Mouse (Mus musculus): Measurements from ENCODE around the gene Xxylt1. TPM values are rescaled to one million over a fixed set of nuclear protein-coding genes. Genes with fewer than 3 reads are reported as not detected.

The Xxylt1 gene
- total RNA-seq, 2 experiments from 2014 or later: 19.0 to 20.9 TPM

DNA sequence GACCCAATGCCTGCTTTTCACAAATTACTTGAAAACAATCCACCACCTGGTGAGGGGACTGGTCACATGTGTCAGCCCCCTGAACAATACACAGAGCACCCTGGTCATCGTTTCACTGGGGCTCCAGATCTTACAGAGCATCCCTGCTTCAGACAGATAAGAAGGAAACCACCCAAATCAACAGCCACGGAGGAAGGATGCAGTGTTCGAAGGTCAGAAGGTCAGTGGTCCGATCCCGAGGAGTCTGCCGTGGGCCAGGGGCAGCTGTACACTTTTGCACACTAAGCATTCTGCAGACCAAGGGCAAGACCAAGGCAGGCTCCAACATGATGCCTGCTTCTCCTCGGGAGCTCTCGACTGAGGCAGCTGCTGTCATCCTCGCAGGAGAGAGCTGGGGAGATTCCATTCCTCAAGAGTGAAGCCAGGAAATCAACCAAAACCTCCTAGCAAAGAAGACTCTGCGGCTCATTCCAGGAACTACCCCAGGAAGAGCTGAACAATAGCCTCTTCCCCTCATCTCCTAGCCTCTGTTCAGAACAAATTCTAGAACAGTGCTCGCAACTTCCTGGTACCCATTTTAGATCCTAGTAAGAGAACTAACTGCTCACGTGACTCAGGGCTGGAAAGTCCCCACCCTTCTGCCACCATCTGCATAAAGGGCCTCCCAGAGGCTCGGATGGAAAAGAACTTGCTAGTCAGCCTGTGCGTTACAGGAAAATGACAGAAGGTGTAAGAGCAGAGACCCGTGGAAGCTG, 14.7 kb downstream of the Xxylt1 start:
- intact Hi-C loops (cut with DNase I): loop anchor here (5.0 kb wide), 1 partner anchor 44 kb away; no protein-coding TSS in a partner anchor
- DNase-seq (ENCODE audit: low spot score in 2 of 2): peak in 1 of 2 experiments; percentile 32

DNA sequence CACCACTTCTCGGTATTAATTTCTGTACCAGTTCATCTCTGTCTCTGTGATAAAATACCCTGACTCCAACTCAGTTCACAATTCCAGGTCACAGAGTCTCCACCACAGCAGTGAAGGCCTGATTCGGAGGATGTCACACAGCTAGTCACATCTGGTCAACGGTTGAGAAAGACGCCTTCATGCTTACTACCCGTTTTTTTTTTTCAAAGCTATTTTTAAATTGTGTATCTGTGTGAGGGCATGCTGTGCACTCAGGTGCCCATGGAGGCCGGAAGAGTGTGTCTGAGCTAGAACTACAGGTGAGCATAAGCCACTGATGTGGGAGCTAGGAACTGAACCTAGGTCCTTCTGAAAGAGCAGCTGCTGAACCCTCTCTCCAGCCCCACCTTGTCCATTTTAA, 16.4 kb downstream of the Xxylt1 start:
- no peak for DNase-seq (ENCODE audit: low spot score in 2 of 2)
- intact Hi-C loops (cut with DNase I): loop anchor here (5.0 kb wide), 1 partner anchor 42 kb away; no protein-coding TSS in a partner anchor

DNA sequence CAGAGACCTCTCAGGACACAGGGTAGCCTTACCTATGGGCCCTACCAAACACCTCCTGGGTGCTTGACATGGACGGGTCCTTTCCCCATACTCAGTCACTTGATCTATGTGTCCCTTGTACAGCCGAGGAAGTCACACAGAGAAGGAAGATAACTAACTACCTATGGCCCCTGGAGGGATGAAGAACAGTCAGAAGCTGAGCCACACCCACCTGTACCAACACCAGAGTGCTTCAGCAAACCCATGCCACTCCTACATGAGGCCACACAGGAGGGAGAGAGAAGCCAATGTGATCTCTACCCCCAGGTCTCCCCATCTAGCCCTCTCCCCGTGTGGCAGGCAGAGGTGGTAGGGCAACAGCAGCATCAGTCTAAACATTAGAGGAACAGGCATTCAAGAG, 18.3 kb downstream of the Xxylt1 start:
- intact Hi-C loops (cut with DNase I): no loop called here
- no peak for DNase-seq (ENCODE audit: low spot score in 2 of 2)

DNA sequence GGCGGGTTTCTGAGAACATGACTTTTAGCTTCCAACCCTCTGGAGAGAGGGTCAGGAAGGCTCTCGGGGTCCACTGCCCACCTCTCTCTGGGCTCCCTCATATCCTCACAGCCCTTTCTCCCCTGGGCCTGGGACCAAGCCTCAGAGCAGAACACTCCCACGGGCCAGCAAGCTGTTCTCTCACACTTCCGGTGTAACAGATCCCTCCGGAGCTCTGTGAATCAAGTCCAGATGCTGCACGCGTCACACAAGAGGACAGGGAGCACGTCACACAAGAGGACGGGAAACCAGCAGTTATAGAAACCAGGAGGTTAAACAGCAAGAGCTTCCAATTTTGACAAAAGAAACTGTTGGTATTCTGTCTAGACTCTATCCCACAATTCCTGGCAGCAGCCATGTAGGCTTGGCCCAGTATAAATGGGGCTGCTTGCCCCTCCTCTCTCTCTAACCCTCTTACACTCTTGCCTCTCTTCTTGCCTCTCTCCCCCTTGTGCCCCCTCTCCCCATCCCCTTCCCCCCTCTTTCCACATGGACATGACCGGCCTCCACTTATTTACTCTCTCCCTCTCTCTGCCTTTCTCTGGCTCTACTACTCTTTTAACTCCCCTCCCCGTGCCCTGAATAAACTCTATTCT, 19.9 kb downstream of the Xxylt1 start:
- intact Hi-C loops (cut with DNase I): no loop called here

DNA sequence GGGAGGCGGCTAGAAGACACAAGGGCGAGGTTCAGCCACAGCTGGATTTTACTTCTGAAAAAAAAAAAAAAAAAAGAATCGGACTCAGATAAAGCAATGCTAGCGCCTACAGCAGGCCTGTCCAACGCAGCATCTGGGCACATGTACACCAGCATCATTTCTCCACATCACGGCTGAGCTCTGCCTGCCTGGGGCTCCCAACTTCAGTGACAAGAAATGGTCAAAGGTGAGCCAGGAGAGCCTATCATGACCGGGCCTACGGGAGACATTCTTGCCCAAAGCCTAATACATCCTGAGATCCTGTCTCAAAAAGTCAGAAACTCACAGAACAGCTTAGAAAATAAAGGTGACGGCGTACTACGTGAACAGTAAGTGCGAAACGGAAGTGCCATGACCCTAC, 20.5 kb downstream of the Xxylt1 start:
- intact Hi-C loops (cut with DNase I): no loop called here
- no peak for DNase-seq (ENCODE audit: low spot score in 2 of 2)

More for the DNA sequence above, 19.9 kb downstream of the Xxylt1 start:
- DNase-seq (ENCODE audit: low spot score in 2 of 2): peak in 1 of 2 experiments; percentile 45

DNA sequence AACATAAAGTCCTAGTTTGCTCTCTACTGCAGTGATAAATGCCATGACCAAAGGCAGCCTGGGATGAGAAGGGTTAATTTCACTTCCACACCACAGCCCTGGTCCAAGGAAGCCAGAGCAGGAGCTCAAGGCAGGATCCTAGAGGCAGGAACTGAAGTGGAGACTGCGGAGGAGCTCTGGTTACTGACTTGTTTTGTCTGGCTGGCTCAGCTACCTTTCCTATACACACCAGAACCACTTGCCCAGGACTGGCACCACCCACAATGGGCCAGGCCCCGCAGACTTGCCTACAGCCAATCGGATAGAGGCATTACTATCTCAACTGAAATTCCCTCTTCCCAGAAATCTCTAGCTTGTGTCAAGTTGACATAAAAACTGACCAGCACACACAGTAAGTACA, 21.0 kb downstream of the Xxylt1 start:
- intact Hi-C loops (cut with DNase I): no loop called here
- DNase-seq (ENCODE audit: low spot score in 2 of 2): no peak

DNA sequence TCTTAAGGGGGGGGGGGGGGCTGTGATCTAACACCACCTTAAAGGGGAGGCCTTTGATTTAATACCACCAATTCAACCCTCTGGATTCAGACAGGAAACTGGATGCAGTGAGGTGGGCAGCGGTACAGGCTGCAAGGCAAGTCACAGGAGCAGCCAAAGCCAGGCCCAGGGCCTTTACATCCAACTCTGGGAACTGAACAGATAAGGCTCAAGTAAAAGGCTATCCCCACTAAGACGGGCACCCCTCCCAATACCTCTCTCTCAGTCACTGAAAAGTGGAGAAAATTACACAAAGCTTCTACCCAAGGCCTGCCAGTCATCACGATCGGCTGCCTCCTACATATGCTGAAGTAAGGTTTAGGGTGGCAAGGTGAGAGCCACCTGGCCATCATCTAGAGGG, 21.5 kb downstream of the Xxylt1 start:
- intact Hi-C loops (cut with DNase I): no loop called here
- DNase-seq (ENCODE audit: low spot score in 2 of 2): no peak

DNA sequence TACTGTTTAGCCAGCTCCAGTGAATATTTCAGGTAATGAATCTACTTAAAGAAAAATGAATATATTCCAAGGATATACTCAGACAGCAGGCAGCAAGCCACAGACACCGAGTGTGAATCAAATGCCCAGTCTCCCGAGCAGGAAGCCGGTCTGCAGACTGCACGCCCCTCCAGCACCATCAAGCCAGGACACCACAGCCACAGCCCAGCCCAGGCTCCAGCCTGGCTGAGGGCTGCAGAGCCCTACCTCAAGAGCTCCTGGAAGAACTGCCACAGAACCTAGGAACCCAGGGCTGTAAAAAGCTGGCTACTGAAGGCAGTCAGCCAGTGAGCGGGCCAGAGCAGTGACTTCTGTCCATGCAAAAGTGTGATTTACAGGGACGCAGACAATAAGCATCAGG, 28.4 kb downstream of the Xxylt1 start:
- intact Hi-C loops (cut with DNase I): no loop called here
- no peak for DNase-seq (ENCODE audit: low spot score in 2 of 2)

DNA sequence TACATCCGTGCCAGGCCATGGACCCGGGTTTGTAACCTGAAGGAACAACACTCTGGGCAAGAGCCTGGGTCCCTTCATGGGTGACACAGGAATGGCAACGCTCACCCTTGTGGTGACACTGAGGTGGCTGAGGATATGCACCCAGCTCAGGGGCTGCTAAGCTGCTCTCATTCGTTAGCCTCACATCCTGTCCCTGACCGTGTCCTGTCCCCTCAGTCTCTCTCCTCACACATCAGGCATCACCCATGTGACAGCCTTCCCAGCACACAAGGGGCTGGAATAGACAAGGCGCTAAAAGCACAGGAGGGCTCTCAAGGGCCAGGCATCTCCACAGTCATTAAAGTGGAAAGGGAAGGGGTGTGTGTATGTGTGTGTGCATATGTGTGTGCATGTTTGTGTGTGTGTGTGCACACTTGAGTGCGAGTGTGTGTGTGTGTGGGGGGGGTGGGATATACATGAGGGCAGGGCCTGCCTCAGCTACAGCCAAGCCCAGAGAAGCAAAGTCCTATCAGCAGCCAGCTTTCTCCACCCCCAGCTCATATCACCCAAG, 29.0 kb downstream of the Xxylt1 start:
- no peak for DNase-seq (ENCODE audit: low spot score in 2 of 2)
- intact Hi-C loops (cut with DNase I): no loop called here

DNA sequence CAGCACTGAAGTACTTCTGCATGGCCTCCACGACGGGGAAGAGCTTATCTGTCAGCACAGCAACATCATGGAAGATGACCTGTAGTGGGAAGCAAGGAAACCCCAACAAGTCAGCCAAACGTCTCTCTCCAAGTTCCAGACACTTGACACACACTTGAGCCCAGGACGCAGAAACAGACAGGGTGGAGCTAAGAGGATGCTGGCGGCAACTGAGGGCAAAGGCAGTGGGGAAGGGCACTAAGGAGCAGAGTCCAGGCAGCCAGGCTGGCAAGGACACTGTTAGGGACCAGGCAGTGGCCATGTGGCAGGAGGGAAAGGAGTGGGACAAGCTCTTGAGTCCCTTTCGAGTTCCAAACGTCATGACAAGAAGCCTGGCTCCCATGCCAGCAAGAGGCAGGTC, 30.5 kb downstream of the Xxylt1 start:
- intact Hi-C loops (cut with DNase I): no loop called here
- DNase-seq (ENCODE audit: low spot score in 2 of 2): no peak

DNA sequence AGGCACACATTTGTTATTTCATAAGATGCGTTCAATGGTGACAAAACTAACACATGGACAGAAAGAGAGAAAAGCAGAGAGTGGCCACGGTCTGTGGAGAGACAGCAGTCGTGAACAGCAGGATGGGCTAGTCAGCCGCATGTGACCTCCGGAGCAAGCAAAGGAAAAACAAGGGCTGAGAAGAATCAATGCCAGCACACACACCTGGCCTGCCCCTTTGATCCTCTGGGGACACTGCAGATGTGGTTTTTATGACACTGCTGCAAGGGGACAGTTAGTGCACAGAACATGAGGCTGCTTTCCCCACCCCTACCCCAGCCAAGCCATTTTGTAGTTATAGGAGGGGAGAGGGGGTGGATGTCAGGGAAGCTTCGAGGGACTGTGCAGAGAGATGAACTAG, 33.0 kb downstream of the Xxylt1 start:
- intact Hi-C loops (cut with DNase I): no loop called here
- no peak for DNase-seq (ENCODE audit: low spot score in 2 of 2)

DNA sequence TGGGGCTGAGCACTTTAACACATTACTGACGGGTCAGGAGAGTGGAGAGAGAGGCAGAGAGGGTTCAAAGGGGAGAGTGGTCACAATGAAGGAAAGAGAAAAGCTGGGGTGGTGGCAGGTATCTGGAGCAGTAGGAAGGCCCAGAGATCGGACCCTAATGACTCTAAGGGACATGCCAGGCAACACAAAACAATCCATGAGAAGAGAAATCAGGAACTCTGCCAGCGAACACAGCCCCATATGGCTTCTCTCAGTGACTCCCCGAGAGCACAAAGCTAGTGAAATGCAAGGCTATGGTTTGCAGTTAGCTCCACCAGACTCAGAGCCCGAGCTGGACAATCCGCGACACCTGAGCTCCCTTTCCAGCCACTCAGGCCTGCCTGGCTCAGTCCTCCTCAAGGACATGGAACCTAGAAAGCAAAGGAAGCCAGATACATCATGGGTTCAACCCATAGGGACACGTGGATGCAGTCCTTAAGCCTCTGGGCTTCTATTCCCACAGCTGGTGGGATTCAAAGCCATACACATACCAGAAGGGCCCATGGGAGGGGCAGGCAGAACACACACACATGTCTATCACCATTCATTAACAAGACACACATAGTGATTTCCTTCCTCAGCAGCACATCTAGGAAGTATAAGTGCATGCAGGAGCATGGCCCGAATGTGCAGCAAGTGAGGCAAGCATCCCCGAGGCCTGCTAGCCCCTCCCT, 33.9 kb downstream of the Xxylt1 start:
- intact Hi-C loops (cut with DNase I): no loop called here
- no peak for DNase-seq (ENCODE audit: low spot score in 2 of 2)

DNA sequence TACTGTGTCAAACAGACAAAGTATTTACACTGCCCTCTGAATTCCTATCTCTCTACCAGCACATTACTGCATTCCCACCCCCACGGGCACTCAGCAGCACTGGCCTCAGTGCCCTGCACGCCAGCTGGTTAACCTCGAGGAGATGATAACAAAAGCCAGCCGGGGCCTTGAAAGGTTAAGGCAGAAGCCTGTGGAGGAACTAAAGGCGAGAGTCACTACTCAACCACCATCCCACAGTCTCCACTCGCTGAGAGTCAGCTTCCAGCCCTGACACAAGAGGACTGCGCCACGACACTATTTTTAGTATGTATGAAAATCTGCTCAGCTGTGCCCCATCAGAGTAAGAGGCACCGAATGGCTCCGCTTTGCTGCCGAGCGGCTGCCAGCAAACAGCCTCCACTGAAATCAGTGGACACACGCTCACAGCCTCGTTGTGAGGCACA, 35.0 kb downstream of the Xxylt1 start:
- DNase-seq (ENCODE audit: low spot score in 2 of 2): peak in 1 of 2 experiments; percentile 64
- intact Hi-C loops (cut with DNase I): no loop called here

DNA sequence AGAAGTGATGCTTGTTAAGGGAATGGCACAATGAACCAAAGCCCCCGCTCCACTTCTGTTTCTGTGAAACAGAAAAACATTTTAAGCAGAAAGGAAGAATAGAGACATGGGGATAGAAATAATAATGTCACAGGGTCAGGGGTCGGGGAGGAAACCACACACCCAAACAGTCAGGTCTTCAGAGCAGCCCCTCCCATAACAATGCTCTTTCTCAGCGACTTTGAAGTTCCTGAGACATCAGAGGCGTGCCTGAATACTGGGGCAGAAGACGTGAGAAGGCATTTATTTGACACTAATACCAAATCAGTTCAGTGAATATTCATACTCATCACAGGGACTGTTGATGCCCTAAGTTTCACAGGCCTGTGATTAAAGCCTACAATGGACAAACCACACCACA, 36.0 kb downstream of the Xxylt1 start:
- DNase-seq (ENCODE audit: low spot score in 2 of 2): no peak

DNA sequence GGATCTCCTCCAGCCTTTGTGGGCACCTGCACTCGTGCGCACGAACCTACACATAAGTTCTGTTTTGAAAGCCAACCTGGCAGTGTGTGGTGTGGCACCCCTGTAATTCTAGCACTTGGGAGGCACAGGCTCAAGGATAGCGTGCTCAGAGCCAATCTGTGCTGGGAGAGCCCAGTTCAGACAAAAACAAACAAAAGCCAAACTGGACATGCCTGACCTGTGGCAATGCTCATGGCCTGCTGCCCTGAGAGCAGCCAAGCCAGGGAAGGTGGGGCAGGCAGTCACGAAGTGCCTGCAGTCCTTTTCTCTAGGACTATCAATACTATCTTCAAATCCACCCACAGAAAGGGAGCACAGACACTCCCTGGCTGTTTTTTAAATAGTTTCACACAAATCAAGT, 38.1 kb downstream of the Xxylt1 start:
- DNase-seq (ENCODE audit: low spot score in 2 of 2): no peak
- intact Hi-C loops (cut with DNase I): no loop called here

More for the DNA sequence above, 36.0 kb downstream of the Xxylt1 start:
- intact Hi-C loops (cut with DNase I): no loop called here

DNA sequence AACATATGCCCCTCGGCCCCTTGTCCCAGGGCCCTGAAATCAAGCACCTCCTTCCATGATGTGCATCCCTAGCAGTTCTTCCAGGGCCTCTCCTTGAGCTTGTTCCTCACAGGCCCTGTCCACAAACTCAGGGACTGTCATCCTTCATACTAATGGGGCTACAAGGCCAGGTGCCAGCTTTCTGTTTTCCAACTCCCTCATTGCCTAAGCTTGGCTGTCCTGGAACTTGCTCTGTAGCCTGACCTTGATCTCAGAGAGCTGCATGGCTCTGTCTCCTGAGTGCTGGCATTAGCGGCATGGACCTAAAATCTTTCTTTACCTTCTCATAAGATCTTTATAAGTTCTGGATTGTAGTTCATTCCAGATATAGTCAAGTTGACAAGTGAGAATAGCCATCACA, 39.7 kb downstream of the Xxylt1 start:
- intact Hi-C loops (cut with DNase I): no loop called here
- DNase-seq (ENCODE audit: low spot score in 2 of 2): no peak

DNA sequence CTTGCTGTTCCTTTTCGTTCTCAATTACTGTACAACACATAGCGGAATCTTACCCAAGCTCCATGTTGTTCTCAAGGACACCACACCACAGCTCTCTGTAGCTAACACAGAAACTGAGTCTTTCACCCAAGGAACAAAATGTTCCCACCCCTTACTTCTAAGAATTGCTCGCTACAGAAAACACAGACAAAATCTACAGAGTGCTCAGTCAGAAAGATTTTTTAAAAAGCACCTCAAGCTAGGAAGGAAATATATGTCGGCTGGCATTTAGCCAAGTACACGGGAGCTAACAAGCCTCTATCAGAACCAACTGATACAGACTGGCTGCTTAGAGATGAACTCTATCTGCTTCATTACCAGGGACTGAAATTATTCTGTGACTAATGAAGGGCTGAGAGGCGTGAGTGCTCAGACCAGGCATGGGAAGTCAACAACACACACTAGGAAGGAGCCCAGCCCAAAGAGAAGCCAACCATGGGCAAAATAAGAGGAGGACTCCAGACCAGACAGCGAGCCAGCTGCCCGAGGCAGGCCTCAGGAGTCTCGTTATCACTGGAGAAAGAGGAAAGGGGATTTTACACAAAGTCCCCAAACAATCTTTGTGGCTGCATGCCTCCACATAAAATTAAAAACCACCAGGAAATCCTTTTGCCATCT, 41.3 kb downstream of the Xxylt1 start:
- intact Hi-C loops (cut with DNase I): no loop called here
- DNase-seq (ENCODE audit: low spot score in 2 of 2): no peak

DNA sequence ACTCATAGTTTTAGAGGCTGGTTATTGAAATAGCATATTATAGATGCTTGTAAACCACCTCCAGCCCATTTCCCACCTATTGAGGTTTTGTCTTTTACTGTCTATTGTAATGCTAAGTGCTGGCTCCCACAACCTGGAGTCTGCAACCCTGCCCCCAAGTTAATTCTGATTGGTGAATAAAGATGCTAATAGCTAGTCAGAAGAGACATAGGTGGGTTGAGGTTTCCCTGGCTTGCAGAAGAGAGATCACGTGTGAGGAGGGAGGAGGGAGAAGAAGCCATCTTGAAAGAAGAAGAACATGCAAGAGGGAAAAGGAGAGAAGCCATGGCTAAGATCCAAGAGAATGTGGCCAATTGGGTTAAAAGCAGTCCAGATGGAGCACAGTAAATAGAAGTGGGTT, 43.8 kb downstream of the Xxylt1 start:
- intact Hi-C loops (cut with DNase I): no loop called here
- DNase-seq (ENCODE audit: low spot score in 2 of 2): no peak

DNA sequence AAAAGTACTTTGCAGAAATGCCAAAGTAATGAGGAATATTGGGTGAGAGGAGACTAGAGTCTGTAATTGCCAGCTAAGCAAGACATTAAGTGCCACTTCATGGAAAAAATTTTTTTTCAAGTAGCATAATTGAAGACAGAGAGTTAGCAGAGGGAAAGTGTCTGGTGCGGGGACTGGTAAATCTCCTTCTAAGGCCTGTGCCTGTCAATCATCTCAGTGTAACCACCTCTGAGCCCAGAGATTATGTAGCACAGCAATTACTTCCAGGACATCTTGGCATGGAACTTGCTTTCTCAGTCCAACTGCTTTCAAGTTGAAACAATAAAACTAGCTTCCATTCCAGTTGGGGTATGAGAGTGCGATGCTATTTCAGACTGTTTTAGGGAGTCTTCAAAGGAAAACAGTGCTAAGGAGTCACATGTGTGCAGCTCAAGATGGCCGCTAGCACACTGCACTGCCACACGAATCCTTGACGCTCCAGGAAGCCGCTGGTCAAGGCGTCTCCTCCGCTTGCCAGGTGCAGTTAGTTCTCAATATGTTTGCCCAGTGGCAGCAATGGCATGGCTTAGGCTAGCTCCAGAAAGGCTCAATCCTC, 45.5 kb downstream of the Xxylt1 start:
- no peak for DNase-seq (ENCODE audit: low spot score in 2 of 2)
- intact Hi-C loops (cut with DNase I): no loop called here

DNA sequence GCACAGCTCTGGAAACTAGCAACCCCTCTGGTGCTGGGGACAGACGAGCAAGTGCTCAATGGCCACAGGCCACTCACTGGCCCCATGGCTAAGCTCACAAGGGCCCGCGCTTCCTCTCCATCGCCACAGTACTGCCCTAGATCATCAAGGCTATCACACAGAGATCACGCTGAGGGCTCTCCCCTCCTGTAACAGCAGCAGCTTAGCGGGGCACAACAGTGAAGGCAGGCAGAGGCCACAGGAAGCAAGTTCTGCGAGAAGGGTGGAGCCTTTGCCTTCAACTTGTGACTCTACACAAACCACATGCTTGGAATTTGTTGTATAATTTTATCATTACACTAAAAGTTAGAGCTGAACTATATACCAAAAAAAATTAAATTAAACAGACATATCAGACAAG, 46.0 kb downstream of the Xxylt1 start:
- no peak for DNase-seq (ENCODE audit: low spot score in 2 of 2)
- intact Hi-C loops (cut with DNase I): no loop called here
